Mouse (Mus musculus): ENCODE measurements around the gene Perm1.

The Perm1 gene

DNA sequence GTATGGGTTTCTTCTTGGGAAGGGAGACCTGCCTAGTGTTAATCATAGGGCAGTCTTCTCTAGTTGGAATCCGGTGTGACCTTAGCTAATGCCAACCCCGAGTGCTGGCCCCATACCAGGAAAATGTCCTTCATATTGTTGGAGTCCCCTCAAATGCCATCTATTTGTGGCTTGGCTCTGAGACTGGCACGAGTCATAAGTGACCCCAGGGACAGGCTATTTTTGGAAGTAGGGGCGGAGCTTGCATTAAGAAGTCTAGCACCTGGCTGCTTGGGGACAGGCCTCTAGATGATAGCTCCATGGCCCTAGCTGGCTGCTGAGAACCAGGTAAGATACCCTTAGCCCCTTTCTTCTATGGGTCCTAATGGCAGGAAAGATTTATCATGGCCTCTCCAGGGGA is at the start of gene Perm1:
TSS of gene Perm1 (plus strand) at position 220 of the 400 bp plus-strand sequence.
- no peak for DNase-seq (ENCODE audit: low spot score)

DNA sequence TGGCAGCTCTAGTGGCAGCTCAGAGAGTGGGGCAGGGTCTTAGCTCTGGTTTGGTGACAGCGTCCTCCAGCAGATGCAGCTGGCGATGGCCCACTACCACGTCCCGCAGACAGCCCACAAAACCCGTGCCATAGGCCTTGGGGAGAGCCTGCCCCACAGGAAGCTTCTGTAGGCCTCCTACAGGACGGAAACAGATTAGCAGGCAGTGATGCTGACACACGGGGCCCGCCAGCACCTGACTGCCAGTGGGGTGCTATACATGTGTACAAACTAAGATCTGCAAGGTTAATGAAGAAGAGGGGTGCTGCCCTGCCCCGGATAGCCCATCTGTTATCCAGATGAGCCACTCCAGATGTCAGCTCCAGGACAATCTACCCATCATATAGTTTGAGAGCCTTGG is 49.2 kb upstream of the Perm1 start:
- DNase-seq (ENCODE audit: low spot score): no peak

DNA sequence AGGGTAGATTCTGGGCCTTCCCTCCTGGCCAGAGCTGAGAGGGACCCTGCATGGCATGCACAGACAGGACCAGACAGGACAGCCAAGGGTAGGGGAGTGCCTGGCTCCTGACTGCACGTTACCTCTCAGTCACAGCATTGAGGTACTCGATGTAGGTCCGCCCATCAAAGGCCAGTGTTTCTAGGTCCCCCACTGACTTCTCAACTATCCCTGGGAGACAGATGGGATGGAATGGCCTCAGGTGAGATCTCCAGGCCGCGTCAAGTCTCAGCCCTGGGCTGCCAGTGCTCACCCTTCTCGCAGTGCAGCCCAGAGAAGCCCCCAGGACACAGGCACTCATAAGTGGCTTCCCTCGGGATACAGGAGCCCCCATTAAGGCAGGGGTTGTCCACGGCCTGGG is 47.1 kb upstream of the Perm1 start:
- no peak for DNase-seq (ENCODE audit: low spot score)

DNA sequence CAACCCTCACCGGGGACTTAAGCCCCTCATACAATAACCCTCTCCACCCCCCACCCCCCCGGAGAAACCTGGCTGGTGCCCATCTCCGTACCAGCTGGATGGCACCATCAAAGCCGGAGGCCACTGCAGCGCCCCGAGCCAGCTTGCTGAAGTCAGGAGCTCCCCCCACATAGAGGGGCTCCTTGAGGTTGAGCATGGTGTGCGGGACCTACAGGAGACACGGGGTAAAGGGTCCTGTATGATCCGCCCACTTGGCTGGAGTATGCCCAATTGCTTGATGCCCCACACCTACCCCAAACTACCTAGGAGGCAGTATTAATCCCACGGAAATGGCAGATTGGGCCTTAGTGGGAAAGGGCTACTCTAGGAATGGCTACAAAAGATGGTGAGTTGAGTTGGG is 46.5 kb upstream of the Perm1 start:
- DNase-seq (ENCODE audit: low spot score): no peak

DNA sequence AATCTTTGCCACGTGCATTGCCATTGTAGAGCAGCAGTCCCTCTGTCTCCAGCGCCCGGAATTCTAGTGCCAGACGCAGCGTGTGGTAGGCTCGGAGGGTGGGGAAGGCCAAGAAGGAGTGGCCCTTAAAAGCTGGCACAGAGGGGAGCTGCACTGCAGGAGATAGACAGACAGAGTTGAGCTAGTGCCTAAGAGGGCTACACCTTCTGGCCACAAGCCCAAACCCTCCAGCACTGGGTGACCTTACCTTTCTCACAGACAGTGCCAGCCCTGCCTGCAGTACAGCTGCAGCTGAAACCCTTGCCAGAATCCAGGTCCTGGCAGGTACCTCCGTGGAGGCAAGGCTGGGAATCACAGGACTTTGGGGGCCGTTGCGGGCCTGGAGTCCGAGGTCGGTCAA is 43.8 kb upstream of the Perm1 start:
- DNase-seq (ENCODE audit: low spot score): no peak

DNA sequence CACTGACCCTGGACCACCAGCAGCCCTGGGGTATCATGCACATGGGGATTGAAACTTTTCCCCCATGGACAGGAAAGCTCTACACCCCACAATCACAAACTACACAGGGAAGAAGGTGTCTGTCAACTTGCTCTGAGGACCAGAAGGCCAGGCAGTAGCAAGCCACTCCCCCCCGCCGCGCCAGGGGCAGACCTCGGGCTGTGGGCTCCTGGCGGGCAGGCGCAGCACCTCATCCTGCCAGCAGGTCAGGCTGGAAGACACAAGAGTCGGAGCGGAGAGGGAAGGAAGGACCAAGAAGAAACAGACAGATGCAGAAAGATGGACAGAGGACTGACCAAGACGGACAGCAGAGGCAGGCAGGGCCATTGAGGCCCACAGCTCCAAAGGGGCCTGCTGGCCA is 38.0 kb upstream of the Perm1 start:
- DNase-seq (ENCODE audit: low spot score): no peak

DNA sequence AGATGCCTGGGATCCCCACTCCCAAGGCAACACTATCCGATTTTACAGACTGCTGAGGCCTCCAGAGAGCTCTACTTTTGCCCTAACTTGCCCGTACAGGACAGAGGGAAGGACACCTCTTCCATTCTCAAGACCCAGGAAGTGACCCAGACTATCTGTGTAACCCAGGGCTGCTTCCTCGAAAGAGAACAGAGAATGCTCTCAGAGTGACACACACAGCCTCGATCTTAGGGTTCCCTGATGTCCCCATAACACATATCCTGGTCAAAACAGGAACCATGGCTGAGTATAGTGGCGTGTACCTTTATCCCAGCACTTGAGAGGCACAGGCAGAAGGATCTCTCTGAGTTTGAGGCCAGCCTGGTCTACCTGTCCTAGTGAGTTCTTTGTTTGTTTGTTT is 31.9 kb upstream of the Perm1 start:
- DNase-seq (ENCODE audit: low spot score): no peak

DNA sequence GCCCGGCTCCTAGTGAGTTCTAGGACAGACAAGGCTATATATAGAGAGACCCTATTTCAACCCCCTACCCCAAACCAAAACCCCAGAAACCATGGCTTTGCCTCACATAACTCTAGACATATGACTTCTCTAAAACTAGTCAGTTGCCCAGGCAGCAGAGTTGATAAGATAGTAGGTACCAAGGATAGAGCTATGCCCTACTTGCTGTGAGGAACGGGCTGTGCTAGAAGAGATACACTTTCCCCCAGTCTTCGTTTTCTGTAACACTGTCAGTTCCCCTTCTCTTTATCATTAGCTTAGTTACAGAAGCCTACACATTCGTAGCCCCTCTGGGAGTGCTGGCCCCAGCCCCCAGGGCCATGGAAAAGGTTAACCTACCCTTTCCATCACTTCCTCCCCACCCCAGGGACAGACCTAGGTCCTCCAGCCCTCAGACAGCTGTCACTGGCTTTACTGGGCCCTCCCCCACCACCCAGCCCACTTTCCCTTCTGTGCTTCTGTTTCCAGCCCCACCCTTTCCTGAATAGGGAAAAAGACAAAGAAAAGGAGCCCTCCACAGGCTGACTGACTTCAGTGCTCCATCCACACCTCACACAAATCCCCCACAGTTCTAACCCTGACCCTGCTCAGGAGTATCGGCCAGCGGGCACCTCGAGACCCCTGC is 31.2 kb upstream of the Perm1 start:
- no peak for DNase-seq (ENCODE audit: low spot score)

DNA sequence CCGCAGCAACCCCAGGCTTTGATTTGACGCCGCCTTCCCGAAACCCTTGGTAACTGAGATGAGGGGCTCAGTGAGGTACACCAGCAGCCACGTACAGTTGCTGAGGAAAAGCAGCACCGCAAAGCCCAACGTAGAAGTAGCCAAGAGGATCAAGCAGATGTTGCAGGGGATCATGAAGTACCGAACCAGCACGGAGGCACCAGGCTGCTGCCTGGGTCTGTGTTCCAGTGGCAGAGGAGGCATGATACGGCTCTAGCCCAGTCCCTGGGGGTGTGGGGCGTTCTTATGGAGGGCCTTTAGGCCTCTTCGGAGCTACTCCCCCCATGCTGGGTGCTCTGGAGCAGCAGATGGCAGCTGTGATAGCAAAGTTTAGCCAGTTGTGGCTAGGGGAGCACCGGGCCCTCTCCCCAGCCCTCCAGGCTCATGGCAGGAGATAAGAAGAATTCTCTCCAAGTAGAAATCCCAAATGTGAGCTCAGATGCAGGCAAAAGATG is 30.2 kb upstream of the Perm1 start:
- peak; percentile 35 for DNase-seq (ENCODE audit: low spot score)

DNA sequence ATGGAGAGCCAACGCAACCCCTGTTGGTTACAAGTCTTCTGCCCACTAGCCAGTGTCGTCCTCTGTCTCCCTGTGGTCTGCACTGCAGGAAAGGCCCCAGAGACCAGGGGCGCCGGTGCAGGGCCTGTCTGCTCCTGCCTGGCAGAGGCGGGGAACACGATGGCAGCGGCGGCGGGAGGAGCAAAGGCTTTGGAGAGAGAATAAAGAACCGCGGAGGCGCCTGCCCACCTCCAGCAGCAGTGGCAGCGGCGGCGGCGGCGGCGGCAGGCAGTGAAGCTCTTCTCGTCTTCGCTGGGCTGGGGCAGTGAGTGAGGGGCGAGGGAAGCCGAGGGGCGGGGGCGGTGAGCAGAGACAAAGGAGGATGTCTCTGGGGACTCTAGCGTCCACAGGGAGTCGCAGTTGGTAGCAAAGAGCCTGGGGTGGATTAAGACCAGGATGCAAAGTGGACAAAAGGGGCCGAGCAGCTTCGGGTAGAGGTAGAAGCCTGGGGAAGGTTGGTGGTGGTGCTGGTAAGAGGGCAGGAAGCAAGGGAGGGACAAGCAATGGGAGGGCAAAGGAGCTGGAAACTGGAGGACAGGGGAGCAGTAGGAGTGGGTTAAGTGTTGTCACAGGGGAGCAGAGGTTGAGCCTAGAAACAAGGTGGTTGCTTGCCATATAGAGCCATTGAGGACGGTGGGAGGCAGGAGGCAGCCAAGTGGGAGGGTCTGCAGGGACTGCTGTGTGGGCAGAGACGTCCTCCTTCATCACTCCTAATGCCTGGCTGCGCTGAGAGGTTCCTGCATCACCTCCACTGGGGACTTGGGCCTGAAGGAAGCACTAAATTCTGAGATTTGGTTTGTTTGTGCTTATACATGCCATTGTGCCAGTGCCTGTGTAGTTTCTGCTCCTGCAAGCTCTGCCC is 29.5 kb upstream of the Perm1 start:
- DNase-seq (ENCODE audit: low spot score): peak; percentile 82

DNA sequence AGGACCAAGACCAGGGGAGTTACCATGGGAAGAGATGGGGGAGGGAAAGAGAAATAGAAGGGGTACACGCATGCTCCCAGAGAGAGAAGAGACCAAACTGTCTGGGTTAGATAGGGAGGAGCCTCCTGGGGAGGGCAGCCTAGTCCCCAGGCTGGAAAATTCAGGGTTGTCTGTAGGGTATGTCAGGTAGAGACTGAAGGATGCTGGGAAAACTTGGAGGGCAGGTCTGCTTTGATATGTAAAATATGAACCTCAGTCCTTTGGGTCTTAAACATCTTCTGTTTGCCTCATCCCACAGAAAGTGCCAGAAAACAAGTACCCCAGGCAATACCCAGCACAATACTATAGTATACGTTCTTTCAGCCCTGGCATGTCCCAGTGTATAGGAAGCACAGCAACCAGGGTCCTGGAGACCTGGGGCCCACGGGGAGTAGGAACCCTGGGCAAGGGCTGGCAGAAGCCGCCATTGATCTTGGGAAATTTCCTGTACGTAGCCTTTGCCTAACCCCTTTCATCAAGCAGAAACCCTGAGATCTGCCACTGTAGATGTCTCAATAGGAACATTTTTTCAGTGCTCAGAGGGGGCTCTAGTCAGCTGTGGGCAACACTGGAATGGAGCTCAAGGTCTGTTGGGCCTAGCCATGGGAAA is 27.4 kb upstream of the Perm1 start:
- DNase-seq (ENCODE audit: low spot score): no peak

DNA sequence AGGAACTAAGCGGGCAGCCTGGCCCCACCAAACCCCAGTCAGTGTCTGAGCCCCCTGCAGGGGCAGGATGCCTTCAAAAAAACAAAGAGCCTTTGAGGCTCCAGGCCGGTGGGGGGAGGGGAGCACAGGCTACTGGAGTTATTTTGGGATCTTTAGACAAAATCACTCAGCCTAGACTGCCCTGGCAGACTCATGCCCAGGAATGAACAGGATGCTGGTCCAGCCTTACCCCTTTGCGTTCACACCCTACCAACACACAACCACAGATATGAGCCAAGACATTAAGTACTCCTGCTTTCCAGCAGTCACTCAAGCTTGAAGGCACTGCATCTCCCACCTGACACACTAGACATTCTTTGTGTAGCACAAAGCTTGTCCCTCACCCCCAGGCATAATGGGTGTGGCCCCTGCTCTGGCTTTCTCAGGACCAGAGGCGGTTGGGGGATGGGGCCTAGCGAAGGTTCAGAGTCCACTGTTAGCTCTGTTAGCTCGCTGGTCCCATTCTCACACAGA is 26.8 kb upstream of the Perm1 start:
- peak; percentile 66 for DNase-seq (ENCODE audit: low spot score)

DNA sequence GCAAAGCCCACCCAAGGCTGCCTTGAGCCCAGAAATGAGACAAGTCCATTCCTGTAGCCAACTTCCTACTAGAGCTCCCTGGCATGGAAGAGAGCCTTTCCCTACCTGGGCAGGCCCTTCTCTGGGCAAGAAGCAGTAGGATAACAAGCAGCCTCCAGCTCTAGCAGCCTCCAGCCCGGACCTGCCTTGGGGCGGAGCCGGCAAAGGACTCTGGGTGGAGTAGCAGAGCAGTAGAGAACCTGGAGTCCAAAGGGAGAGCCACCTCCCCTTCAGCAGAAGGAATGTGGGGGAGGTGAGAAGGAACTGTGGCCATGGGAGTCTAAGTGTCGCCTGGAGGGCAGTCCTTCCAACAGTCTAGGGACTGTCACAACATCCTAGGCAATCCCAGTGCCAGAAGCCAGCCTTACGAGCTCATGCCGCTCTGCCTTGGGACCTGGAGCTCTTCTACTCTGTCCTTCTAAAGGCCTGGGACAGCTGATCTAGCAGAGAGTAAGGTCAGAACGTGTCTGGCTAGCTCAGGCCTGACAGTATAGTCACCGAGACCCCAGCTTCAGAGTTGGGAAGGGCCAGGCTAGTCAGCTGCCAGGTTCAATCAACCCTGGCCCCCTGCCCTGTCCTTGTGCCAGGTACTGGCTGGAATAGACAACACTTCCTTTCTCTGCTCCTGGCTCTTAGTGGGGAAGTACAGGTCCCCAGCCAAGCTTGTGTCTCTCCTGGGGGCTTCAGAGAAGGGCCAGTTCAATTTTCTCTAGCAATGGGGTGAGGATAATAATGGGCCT is 23.1 kb upstream of the Perm1 start:
- DNase-seq (ENCODE audit: low spot score): no peak

DNA sequence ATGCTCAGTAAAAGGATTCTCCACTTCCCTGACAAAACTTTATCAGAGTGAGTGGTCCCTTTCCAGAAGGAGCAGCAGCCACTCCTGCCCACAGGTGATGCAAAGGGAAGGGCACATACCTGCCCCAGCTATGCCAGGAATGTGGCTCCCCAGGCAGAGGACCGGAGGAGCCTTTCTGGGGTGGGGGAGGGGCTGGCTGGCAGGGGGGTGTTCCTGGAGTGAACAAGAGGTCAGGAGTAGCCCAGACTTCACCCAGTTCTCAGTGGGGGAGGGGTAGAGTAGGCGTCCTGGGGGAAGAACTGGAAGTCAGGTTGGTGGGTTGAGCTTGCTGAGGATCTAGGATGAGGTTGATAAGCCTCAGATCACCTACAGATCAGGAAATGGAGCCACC is 22.5 kb upstream of the Perm1 start:
- no peak for DNase-seq (ENCODE audit: low spot score)

DNA sequence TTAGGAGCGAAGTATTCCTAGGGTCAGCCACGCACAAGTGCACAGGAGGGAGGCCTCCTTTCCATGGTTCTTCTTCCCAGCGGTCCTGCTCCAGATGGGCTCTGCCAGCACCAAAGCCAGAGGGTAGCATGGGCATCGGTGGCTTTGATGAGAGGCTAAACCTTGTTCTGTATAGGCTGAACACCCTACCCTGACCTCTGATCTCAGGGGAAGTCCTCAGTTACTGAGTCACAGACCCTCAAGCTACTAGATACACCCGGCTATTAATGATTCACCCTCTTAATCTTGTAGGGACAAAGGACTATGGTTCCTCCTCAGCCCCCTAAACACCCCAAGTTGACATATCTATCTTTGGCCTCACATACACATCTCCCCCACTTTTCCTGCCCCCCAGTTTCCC is 21.8 kb upstream of the Perm1 start:
- DNase-seq (ENCODE audit: low spot score): no peak

DNA sequence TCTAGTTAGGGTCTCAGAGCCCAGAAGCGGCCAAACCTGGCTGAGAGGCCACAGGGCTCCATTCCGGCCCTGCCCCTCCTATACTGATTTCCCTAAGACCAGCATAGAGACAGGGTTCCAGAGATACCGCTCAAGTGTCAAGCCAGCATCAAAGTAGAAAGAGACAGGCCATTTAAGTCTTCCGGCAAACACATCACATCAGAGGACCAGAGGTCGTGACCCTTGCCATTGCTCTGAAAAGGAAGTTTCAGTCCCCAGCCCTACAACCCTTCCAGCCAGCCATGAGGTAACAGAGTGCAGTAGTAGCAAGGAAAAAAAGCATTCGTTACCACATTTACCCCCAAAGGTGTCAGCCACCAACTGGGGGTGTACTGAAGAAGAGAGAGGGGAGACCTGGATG is 21.3 kb upstream of the Perm1 start:
- DNase-seq (ENCODE audit: low spot score): no peak

DNA sequence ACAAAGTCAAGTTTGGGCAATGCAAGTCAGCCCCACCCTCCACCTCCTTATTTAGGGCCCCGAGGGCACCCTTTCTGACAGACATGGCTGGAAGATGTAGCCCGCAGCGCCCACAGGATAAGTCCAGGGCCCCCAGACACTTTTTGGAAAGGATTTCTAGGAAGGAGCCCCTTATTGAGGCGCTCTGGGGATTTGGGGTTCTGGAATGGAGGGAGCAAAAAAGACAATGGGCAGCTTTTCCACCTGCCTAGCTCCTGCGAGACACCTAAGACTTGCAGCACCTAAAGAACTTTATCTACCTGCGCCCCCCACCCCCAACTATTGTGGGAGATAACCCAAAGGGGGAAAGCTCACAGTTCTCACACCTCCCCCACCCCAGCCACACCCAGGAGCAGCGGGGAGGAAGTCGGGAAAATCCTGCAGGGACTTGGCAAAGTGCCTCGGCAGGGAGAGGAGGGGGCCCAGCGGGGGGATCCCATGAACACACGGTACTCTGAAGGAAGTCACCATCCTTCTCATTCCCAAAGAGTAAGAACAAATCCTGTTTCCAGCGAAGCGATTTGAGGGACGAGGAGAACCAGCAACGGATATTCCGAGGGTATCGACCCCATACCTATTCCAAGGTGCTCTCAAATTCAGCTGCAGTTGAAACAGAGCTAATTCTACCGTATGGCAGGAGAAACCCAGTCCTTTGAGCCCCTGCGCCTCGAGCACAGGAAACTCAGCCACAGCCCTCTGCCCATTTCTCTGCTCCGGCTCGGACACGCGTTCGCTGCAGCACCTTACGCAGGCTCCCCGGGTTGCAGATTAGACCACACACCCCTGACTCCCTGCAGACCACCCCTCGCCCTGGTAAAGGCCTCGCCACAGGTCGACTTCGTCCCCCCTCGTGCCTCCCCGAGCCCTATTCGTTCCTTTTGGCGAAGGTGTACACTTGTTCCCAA is 19.5 kb upstream of the Perm1 start:
- DNase-seq (ENCODE audit: low spot score): peak; percentile 37

DNA sequence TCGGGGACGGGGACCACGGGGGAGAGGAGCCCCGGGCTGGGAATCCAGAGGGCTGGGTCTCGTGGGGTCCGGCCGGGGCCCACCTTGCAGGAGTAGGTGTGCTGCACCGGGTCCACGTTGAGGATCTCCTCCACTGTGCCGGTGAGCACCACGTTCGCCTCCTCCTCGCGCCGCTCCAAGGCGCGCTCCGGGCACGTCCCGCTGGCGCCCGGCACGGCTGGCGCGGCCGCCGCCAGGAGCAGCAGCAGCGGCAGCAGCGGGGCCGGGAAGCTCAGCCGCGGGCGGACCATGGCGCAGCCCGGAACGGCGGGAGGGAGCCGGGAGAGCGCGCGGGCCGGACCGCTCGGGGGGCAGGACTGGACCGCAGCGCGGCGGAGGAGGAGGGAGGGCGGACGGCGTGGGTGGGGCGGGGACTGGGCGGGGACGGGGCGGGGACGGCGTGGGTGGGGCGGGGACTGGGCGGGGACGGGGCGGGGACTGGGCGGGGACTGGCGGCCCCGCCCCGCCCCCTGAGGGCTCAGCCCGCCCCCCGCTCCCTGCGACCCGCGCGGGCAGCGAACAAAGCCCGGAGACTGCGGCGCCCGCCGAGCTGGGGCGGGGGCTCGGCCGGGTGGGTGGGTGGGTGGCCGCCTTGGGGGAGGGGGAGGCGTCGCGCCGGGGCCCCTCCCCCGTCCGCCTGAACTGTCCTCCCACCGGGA is 18.4 kb upstream of the Perm1 start, which contains the start of gene Agrn:
TSS of gene Agrn (minus strand) at position 358 of the 698 bp plus-strand sequence.
- DNase-seq (ENCODE audit: low spot score): peak; percentile 82

DNA sequence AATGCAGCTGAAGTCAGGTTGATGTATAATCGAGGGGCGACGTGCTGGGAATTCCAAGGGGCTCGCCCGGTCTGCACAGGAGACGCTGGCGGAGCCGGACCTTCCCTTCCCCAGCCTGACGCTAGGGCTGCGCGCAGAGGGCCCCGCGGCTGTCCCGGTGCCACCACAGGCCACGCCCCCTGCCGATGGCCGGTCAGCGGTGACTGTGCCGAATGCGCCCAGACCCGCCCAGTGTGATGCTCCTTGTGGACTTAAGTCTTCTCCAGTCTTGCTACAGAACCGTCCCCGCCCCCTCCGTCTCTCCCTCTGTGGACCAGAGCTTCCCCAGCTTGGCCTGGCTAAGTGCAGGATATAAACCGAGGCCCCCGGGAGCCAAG is 17.9 kb upstream of the Perm1 start:
- peak; percentile 93 for DNase-seq (ENCODE audit: low spot score)
